Mouse (Mus musculus) liver, embryonic 12.5 days (tissue): ENCODE measurements around the gene Cd151. TPM values are rescaled to one million over a fixed set of nuclear protein-coding genes. Genes with fewer than 3 reads are reported as not detected.

Experiments used
- ATAC-seq: fragments of 200-750 bp; cut with Nextera tagmentation; 2 replicates; pipeline ENCODE4 v1.8.0; 2017; ENCODE audit warnings: moderate number of reproducible peaks, mild to moderate bottlenecking, moderate library complexity
- H3K27ac ChIP-seq: fragments of 300-500 bp; sonication (generic); 2 replicates; pipeline ENCODE4 v1.5.1; 2016; ENCODE audit warnings: mild to moderate bottlenecking
- H3K27me3 ChIP-seq: fragments of 300-500 bp; sonication (generic); replicated peaks from 2 replicates; pipeline ENCODE4 v1.6.1; 2016; ENCODE audit warnings: mild to moderate bottlenecking, moderate library complexity
- H3K36me3 ChIP-seq: fragments of 300-500 bp; sonication (generic); 2 replicates; pipeline ENCODE4 v1.6.1; 2016; ENCODE audit warnings: mild to moderate bottlenecking, moderate library complexity
- H3K4me1 ChIP-seq: fragments of 300-500 bp; sonication (generic); 2 replicates; pipeline ENCODE4 v1.6.1; 2016
- H3K4me2 ChIP-seq: fragments of 300-500 bp; sonication (generic); 2 replicates; pipeline ENCODE4 v1.6.1; 2016; ENCODE audit warnings: mild to moderate bottlenecking, moderate library complexity
- H3K4me3 ChIP-seq: fragments of 300-500 bp; sonication (generic); 2 replicates; pipeline ENCODE4 v1.5.1; 2016; ENCODE audit warnings: mild to moderate bottlenecking, moderate library complexity
- H3K9ac ChIP-seq: fragments of 300-500 bp; sonication (generic); 2 replicates; pipeline ENCODE4 v1.6.1; 2016; ENCODE audit warnings: mild to moderate bottlenecking, moderate library complexity
- H3K9me3 ChIP-seq: fragments of 300-500 bp; sonication (generic); replicated peaks from 2 replicates; pipeline ENCODE4 v1.6.1; 2016; ENCODE audit warnings: mild to moderate bottlenecking, moderate library complexity
- WGBS: fragments of 180-500 bp; shearing (Covaris S2); methylation state at CpG from one replicate; pipeline ENCODE4 v1.1.7; 2016; ENCODE audit not compliant: insufficient replicate concordance; 5-methylcytosine and 5-hydroxymethylcytosine counted together
- polyA plus RNA-seq: library from polyadenylated mRNA; unstranded; fragments of >200 nt; fragmentation: Nextera tagmentation; extraction: Ambion mirVana; gene quantifications from 2 replicates; pipeline ENCODE4 v1.2.1, GENCODE M21; 2016

The Cd151 gene
- polyA plus RNA-seq, 1 experiment from 2014 or later: 5.7 TPM

DNA sequence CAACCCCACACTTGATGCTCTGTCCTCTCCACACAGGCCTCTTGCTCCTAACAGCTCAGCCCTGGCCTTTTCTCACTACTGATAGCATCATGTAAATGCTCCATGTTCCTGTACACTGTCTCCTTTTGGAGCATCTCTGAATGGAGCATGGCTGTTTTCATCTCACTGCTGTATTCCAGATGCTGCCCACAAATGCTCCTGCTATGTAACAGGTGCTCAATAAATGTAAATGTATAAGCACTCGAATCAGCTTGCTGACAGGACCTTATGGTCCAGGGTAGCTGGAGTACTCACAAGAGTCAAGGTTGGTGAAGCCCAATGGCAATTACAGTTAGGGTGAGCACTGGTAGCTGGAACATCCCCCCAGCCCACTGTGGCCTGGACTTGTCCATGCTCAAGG lies 4.0 kb downstream of the Cd151 start:
- H3K27ac ChIP-seq: 0 out of 2 replicates have a peak overlapping the region, but pooled peaks have one; percentile 8
- peaks cover 38% of the 10 kb centered on the region for H3K36me3 ChIP-seq
- H3K4me3 ChIP-seq: no peak overlapping the region
- peaks cover 73% of the 10 kb centered on the region for H3K4me1 ChIP-seq
- no peak overlapping the region for H3K4me2 ChIP-seq
- H3K9ac ChIP-seq: no peak overlapping the region
- 89% methylated on average over 1 of the region's 1 CpGs for WGBS
- no peak for ATAC-seq
- H3K27me3 ChIP-seq: peaks cover 6% of the 10 kb centered on the region
- H3K9me3 ChIP-seq: no peaks in the 10 kb centered on the region

DNA sequence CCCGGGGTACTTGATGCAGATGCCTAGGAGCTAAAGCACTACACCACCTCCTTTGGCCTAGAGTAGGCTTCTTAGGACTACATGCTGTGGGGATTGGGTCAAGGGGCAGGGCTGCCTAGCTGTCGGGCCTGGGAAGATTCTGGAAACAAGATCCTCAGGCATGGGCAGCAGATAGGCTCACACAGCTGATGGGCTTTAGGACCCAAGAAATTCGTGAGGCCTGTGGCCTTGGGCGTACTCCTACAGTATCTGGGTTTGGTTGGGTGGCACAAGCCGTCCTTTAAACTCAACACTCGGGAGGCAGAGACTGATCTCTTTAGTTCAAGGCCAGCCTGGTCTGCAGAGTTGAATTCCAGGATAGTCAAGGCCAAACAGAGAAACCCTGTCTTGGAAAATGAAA lies 5.0 kb downstream of the Cd151 start:
- Histone ChIP-seq H3K4me2 (no peak overlapping the region), H3K9me3 (no peaks in the 10 kb centered on the region), H3K4me3 (no peak overlapping the region), H3K27ac (0 out of 2 replicates have a peak overlapping the region, but pooled peaks have one; percentile 7), H3K27me3 (no peaks in the 10 kb centered on the region), H3K9ac (no peak overlapping the region), H3K4me1 (peaks cover 73% of the 10 kb centered on the region), H3K36me3 (peaks cover 38% of the 10 kb centered on the region)
- ATAC-seq: no peak
- 72% methylated on average over 6 of the region's 6 CpGs for WGBS

DNA sequence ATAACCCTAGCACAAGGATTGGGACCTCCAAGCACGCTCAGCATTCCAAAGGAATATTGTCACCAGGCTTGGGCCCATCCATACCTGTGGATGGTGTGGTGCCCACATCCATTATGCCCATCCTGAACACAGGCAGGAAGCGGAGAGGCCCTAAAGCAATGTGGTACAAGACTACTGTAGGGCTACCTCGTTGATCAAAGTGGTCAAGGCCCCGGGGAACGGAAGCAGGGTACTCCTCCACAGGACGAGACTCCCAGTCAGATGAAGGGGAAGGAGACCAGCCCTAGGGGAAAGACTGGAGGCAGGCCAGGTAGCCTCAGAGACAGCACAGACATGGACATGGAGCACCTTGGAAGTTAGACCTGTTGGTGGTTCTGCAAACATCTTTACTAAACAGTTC lies 5.6 kb downstream of the Cd151 start:
- no peaks in the 10 kb centered on the region for H3K9me3 ChIP-seq
- peaks cover 38% of the 10 kb centered on the region for H3K36me3 ChIP-seq
- H3K4me1 ChIP-seq: peaks cover 74% of the 10 kb centered on the region
- no peak overlapping the region for H3K9ac ChIP-seq
- no peaks in the 10 kb centered on the region for H3K27me3 ChIP-seq
- ATAC-seq: no peak
- H3K4me2 ChIP-seq: no peak overlapping the region
- WGBS: 76% methylated on average over 6 of the region's 6 CpGs
- no peak overlapping the region for H3K27ac ChIP-seq
- no peak overlapping the region for H3K4me3 ChIP-seq

- H3K9me3 ChIP-seq: no peaks in the 10 kb centered on the region
- H3K27me3 ChIP-seq: no peaks in the 10 kb centered on the region
- H3K4me2 ChIP-seq: peak overlapping the region; percentile 98
- WGBS: 7% methylated on average over 5 of the region's 5 CpGs
- H3K36me3 ChIP-seq: peaks cover 38% of the 10 kb centered on the region
- H3K27ac ChIP-seq: peak overlapping the region; percentile 89
- no peak for ATAC-seq
- peak overlapping the region; percentile 77 for H3K4me3 ChIP-seq
- H3K4me1 ChIP-seq: peaks cover 71% of the 10 kb centered on the region
- H3K9ac ChIP-seq: peak overlapping the region; percentile 84
Measured at GRCm38 (mm10) chr7:141474160-141474559, 7.0 kb downstream of the Cd151 start.

DNA sequence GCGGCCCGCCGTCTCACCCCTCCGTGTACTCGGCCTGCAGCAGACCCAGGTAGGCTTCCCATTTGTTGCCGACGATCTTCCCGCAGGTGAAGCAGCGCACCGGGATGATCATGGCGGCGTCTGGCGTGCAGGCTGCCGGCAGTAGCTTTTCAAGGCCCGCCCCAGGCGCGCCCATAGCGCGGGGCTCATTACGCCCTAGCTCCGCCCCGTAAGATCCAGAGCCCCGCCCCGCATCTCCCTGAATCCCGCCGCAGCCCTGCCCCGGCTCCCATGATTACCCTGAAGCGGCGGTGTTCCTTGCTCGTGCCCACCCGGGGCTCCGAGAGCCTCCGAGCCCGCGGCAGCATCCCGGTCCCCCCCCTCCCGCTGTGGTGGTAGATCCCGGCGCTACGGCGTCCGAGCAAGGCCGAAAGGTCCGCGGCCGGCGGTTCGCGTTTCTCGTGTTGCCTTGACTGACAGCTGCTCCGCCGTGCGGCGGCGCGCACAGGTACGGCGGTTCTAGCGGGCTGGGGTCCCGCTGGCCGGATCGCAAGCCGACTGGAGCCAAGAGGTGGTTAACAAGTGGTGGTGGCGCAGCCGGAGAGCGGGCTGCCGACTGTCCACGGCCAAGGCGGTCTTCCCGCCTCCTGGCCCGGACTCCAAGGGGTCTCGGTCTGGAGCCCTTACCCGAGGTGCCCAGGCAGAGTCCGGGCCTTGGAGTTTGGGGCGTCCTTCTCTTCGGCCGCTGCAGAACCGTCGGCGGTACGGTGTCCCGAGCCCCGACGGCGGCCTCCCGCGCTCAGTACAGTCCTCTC lies 8.0 kb downstream of the Cd151 start, which contains the start of the genes Polr2l and Tspan4:
Gene Polr2l (minus strand): TSS at position 122 of the 794 bp plus-strand sequence.
Gene Tspan4 (plus strand): TSS at position 230 of the 794 bp plus-strand sequence.
- Histone ChIP-seq H3K36me3 (peaks cover 31% of the 10 kb centered on the region), H3K4me2 (peak within 1 kb of the TSS; percentile 98), H3K4me1 (peaks cover 62% of the 10 kb centered on the region), H3K27me3 (no peaks in the 10 kb centered on the region), H3K9me3 (no peaks in the 10 kb centered on the region), H3K4me3 (peak within 1 kb of the TSS; percentile 77), H3K27ac (peak within 1 kb of the TSS; percentile 89), H3K9ac (peak within 1 kb of the TSS; percentile 84)
- peak; percentile 78 for ATAC-seq
- WGBS: under 1% methylated on average over 86 of the region's 87 CpGs

DNA sequence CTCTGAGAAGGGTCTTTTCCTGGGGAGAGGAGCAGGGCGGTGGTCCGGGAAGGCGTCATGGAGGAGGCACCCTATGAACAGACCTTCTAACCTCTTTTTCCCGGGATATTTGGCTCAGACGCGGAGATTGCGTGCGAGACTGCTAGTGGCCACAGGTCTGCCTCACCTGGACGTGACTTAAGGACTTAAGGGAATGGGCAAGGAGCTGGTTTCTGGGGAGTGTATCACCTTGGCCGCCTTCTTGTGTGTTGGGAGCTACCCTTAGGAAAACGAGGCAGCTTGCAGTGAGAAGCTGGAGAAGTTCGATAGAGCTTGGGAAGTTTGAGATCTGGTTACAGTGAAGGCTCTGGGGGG lies 8.6 kb downstream of the Cd151 start:
- H3K36me3 ChIP-seq: peaks cover 26% of the 10 kb centered on the region
- peaks cover under 1% of the 10 kb centered on the region; the same call in 1 of the 2 replicates for H3K27me3 ChIP-seq
- H3K4me1 ChIP-seq: peaks cover 66% of the 10 kb centered on the region
- H3K9me3 ChIP-seq: no peaks in the 10 kb centered on the region
- peak overlapping the region; percentile 77 for H3K4me3 ChIP-seq
- no peak for ATAC-seq
- under 1% methylated on average over 12 of the region's 12 CpGs for WGBS
- H3K4me2 ChIP-seq: peak overlapping the region; percentile 98
- H3K27ac ChIP-seq: peak overlapping the region; percentile 89
- H3K9ac ChIP-seq: peak overlapping the region; percentile 84

DNA sequence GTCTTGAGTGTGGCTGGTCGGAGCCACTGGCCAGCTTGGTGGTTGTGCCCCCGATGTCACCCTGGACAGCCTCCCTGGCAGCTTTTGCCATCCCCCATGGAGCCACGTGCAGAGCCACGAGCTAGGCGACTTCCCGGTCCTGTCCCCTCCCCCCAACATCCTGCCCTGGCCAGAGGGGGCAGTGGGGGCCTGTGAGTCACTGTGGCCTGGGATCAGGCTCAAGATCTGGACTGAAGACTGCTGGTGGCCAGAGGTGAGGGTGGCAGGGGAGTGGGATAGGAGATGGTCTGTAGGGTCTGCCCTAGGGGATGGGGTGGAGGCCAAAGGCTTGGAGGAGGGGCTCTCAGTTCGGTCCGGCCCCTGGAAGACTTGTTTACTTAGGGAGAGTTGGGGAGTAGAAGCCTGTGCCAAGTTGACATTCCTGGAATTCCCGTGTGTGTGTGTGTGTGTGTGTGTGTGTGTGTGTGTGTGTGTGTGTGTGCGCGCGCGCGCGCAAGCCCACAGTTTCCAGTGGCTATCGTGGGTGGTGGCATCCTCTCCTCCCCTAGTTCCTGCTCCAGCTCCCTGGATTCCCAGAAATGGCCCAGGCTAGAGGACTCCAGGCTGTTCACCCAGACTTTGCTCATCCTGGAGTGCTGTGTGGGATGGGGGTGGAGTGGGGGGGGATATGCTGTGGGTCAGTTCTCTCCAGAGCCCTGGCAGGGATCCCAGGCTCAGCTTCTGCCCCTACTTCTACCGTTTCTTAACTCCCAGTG lies 9.2 kb downstream of the Cd151 start:
- WGBS: 2% methylated on average over 11 of the region's 17 CpGs
- Histone ChIP-seq H3K27me3 (peaks cover 6% of the 10 kb centered on the region), H3K9ac (peak overlapping the region; percentile 84), H3K4me2 (peak overlapping the region; percentile 98), H3K36me3 (peaks cover 19% of the 10 kb centered on the region), H3K27ac (peak overlapping the region; percentile 89), H3K4me3 (peak overlapping the region; percentile 77), H3K9me3 (no peaks in the 10 kb centered on the region), H3K4me1 (peaks cover 72% of the 10 kb centered on the region)
- peak; percentile 42 for ATAC-seq

GRCm38 (mm10) chr7:141476981-141477370 lies 9.8 kb downstream of the Cd151 start:
- H3K36me3 ChIP-seq: peaks cover 14% of the 10 kb centered on the region
- peak overlapping the region; percentile 89 for H3K27ac ChIP-seq
- ATAC-seq: 0 out of 2 replicates have a peak, but pooled peaks have one; percentile 6
- H3K27me3 ChIP-seq: peaks cover 12% of the 10 kb centered on the region
- H3K9ac ChIP-seq: peak overlapping the region; percentile 84; the same call in 1 of the 2 replicates
- H3K4me2 ChIP-seq: peak overlapping the region; percentile 98
- H3K4me3 ChIP-seq: peak overlapping the region; percentile 77
- peaks cover 78% of the 10 kb centered on the region for H3K4me1 ChIP-seq
- no peaks in the 10 kb centered on the region for H3K9me3 ChIP-seq
- 5% methylated on average over 7 of the region's 7 CpGs for WGBS

- Histone ChIP-seq H3K4me3 (peak overlapping the region; percentile 77; the same call in 1 of the 2 replicates), H3K27ac (peak overlapping the region; percentile 89), H3K9ac (no peak overlapping the region; the same call in 1 of the 2 replicates), H3K4me2 (peak overlapping the region; percentile 98), H3K4me1 (peaks cover 79% of the 10 kb centered on the region), H3K36me3 (peaks cover 6% of the 10 kb centered on the region), H3K27me3 (peaks cover 20% of the 10 kb centered on the region), H3K9me3 (no peaks in the 10 kb centered on the region)
- ATAC-seq: no peak
- WGBS: 21% methylated on average over 4 of the region's 4 CpGs
Measured at GRCm38 (mm10) chr7:141477578-141478269, 10.5 kb downstream of the Cd151 start.

GRCm38 (mm10) chr7:141478270-141478748 lies 11.1 kb downstream of the Cd151 start:
- Histone ChIP-seq H3K27ac (peak overlapping the region; percentile 89), H3K9me3 (no peaks in the 10 kb centered on the region), H3K9ac (no peak overlapping the region), H3K4me1 (peaks cover 77% of the 10 kb centered on the region), H3K4me2 (peak overlapping the region; percentile 98), H3K27me3 (peaks cover 25% of the 10 kb centered on the region), H3K4me3 (no peak overlapping the region), H3K36me3 (peaks cover 4% of the 10 kb centered on the region; the same call in 1 of the 2 replicates)
- WGBS: 28% methylated on average over 5 of the region's 5 CpGs
- no peak for ATAC-seq

- Histone ChIP-seq H3K9ac (no peak overlapping the region), H3K27me3 (peaks cover 31% of the 10 kb centered on the region), H3K4me3 (no peak overlapping the region), H3K36me3 (peaks cover 16% of the 10 kb centered on the region; the same call in 1 of the 2 replicates), H3K4me1 (peaks cover 58% of the 10 kb centered on the region), H3K9me3 (no peaks in the 10 kb centered on the region), H3K27ac (no peak overlapping the region), H3K4me2 (peak overlapping the region; percentile 90)
- ATAC-seq: peak; percentile 56
- 11% methylated on average over 10 of the region's 10 CpGs for WGBS
Measured at GRCm38 (mm10) chr7:141480842-141481497, 13.8 kb downstream of the Cd151 start.
